Mouse (Mus musculus) fat pad, adult 2 months (tissue): ENCODE results near the gene Top2a.

Experiments used
- DNase-seq: peaks from one replicate; pipeline ENCODE4 v3.0.0-alpha.2; 2011; ENCODE audit warnings: low read depth, low spot score; ENCODE audit errors: extremely low read depth

Gene Top2a

GRCm38 (mm10) chr11:98965416-98966077 is 58.4 kb downstream of the Top2a start:
- no peak for DNase-seq

- DNase-seq: no peak
These were observed 59.2 kb downstream of the Top2a start for GRCm38 (mm10) chr11:98964616-98965415.

DNA sequence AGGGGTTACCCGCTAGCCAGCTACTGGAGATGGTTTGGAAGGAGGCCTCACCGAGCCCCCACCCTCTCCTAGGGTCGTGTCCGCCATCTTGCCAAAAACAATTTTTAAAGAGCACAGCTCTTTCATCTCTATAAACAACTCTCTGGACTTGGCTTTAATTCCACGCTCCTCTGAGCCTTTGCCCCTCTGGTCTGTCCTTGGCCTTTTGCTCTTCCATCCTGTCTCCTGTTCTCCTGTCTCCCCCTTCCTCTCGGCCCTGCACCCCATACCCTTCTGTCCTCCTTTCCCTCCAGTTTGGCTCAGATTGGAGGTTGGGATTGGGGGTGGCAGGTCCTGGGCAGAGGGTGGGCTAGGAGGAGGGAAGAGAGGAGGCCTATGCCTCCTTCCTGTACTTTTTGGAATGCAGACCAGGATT is 59.8 kb downstream of the Top2a start:
- DNase-seq: no peak

- no peak for DNase-seq
These were observed 60.6 kb downstream of the Top2a start for GRCm38 (mm10) chr11:98963191-98964021.

DNA sequence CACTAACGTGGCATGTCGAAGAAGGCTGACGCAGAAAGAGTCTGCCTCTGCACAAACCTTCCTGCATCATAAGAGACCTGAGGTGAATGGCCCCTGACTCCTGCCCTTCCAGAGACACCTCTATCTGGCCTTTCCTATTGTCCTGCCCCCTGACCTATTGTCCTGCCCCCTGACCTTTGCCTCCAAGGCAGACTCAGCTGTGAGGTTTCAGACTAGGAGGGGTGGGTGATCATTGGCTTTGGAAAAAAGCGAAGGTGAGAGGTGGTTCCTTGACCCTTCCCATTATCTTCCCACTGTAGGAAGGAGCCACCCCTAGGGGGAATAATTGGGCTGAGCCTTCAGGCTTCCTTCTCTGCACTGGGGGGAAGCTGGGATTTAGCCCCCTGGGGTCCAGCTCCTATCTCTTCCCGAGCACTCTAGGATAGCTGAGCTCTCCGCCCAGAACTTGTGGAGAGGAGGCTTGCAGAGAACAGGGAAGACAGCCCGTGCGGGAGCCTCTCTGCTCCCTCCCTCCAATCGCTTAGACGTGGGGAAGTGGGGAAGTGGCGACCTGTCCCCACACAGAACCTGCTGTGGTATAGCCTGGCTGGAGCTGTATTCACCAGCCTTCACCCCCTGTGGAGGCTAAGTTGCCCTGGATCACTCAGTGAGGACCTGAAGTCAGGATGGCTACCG is 61.4 kb downstream of the Top2a start:
- DNase-seq: no peak

GRCm38 (mm10) chr11:98961766-98962165 is 62.2 kb downstream of the Top2a start:
- no peak for DNase-seq

DNA sequence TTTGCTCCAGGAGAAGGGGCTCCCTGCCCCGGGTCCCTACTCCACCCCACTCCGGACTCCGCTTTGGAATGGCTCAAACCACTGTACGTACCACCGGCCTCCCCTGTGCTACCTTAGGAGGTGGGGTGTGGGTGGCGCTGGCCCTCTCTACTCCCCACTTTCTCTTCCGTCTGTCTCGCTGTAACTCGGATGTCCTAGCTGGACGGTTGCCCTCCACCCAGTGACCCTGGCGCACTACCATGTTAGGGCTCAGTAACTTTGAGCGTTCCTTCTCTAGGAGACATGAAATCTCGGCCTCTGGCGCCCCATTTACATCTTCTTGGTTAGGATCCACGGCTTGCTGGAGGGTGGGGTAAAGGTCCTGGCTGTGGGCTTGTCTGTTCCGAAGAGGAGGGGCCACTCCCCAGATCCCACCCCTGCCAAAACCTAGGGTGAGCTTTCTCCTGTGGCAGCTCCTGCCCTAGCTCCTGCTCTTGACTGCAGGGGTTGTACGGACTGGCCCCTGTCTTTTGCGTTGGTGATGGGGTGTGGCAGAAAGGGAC is 62.9 kb downstream of the Top2a start:
- no peak for DNase-seq

GRCm38 (mm10) chr11:98960313-98960906 is 63.6 kb downstream of the Top2a start:
- DNase-seq: no peak

GRCm38 (mm10) chr11:98959437-98960312 is 64.3 kb downstream of the Top2a start:
- DNase-seq: no peak

DNA sequence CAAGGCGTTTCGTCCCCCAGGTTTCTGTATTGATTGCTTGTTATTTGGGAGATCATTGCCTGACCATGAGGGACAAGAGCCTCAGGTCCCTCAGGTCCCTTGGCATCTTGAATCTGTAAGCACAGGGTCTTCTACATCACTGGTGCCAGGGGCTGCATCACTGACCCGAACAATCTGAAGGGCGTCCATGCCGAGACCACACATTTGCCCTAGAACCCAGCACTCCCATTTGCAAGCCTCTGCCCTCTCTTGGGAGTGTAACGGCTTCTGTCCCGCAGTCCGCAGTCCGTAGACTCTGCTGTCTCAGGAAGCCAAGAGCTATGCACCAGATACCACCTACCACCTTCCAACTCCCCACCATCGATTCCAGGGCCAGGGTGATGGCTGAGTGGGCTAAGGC is 67.6 kb downstream of the Top2a start:
- DNase-seq: no peak

GRCm38 (mm10) chr11:98955707-98956235 is 68.2 kb downstream of the Top2a start:
- no peak for DNase-seq

GRCm38 (mm10) chr11:98954801-98955706 is 68.9 kb downstream of the Top2a start:
- no peak for DNase-seq

DNA sequence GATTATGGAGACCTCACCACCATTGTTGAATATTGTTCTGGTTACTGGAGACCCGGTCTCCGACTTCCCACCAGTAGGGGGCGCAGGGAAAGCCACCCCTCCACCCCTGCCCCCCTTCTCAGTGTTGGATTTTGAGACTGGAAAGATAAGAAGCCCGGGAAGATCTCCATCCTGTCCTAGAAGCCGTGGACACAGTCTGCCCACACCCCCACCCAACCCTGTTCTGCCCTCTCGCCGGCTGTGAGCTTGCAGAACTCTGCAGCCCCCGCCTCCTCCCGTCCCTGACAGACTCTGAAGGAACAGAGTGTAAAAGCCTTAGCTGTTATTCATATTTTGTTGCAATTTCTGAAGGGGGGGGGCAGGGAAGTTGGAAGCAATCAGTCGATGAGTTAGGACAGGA is 69.6 kb downstream of the Top2a start:
- DNase-seq: no peak

- DNase-seq: no peak
These were observed 70.1 kb downstream of the Top2a start for GRCm38 (mm10) chr11:98953835-98954320.

- DNase-seq: no peak
These were observed 70.6 kb downstream of the Top2a start for GRCm38 (mm10) chr11:98953361-98953760.

DNA sequence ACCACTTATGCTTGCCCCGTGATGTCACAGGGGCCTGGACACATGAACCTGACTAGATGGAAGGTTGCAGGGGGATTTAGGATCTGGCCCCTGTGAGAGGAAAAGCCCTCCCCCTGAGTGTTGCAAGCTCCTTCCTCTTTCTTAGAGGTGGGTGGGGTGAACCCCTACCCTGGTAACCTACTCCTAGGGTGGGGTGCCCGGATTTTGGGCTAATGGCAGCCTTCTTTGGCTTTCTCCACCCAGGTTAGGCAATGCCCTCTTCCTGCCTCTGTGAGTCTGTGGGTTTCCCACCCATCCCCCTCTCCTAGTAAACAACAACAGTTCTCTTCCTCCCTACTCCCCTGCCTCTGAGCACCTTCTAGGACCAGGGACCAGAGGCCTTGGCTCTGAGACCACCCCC is 71.3 kb downstream of the Top2a start:
- DNase-seq: no peak

DNA sequence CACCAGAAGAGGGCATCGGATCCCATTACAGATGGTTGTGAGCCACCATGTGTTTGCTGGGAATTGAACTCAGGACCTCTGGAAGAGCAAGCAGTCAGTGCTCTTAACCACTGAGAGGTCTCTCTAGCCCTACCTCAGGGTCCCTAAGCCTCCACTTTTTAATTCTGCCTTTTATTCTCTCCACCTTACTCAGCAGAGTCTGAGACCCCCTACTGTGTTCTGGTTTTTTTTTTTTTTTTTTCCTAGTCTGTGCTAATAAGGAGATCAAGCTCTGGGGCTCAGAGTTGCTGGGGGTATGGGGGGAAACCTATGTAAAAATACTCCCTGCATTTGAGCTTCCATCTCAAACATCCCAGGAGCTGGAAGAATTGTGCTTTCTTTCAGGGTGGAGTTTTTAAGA is 71.9 kb downstream of the Top2a start:
- DNase-seq: no peak
